Mouse (Mus musculus) cerebellum, adult 18-20 months (tissue): ENCODE results near the gene Fbxo48.

Source experiments
- DNase-seq, 2 experiments: peaks; one replicate each; pipeline ENCODE4 v3.0.0; 2021

The Fbxo48 gene

DNA sequence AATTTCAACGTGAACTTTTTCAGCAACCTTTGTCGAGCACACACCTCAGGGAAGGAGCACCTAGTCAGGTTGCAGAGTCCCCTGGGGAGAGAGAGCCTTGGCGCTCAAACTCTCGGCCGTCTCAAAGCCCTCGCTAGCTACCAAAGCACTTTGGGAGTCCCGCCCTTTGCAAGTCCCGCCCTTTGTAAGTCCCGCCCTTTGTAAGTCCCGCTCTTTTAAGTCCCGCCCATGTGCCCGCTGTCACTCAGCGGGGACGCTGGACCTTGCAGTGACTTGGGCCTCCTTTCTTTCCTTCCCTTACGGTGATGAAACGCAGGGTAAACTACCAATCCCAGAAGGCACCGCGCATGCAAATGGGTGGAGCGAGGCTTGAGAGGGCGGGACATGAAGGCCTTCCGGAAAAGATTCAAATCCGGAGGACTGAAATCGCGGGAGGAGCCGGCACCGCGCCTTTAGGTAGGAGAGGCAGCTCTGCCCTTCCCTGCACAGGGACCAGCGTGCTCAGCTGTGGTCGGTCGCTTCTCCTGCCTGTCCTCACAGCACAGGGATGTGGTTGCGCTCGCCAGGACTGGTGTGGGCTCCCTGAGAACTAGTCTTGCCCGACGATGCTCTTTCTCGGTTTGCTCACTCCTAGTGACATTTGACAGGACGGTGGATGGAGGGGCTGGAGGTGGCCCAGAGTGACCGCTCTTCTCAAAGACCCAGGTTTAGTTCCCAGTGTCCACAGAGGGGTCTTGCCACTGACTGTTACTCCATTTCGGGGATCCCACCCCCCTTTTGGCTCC lies at the start of gene Fbxo48:
Fbxo48 (plus strand) TSS at position 400 of the 785 bp plus-strand sequence.
- DNase-seq, result peak; percentile 94 to 98

DNA sequence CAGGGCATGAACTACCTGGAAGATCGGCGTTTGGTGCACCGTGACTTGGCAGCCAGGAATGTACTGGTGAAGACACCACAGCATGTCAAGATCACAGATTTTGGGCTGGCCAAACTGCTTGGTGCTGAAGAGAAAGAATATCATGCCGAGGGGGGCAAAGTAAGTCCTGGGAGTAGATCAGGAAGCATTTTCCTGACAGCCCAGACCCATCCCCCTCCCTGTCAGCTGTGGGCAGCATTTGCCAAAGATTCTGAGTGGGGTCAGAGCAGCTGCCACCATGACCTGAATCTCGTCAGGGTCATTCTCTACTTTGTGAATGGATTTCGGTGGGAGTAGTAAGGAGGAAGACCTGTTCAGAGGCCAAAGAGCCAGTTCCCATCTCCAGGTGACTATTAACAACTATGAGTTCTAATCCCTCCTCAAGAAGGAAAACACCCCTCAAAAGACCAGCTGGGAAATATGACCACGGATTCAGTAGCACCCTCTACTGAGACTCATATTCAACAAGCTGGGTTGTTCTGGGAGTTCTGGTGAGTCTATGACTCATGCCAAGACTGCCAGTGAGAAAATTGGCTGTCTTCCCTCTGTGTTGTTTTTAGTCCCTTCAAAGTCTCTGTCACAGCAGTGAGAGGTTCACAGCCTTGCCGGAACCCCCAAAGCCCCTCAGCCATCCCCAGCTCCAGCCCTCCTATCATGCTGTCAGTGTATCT lies 46.7 kb upstream of the Fbxo48 start:
- no peak for DNase-seq

DNA sequence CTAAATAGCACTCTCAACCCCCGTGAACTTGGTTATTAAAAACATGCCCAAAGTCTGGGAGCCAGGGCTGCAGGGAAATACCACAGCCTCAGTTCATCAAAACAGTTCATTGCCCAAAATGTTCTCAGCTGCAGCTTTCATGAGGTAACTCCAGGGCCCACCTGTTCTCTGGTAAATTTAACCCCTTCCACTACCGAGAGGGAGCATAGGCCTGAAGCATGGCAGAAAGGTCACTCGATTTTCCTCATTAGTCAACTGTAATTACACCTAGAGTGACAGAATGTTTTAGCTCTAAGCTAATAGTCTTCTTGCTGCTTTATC lies 46.2 kb upstream of the Fbxo48 start:
- DNase-seq, result no peak

DNA sequence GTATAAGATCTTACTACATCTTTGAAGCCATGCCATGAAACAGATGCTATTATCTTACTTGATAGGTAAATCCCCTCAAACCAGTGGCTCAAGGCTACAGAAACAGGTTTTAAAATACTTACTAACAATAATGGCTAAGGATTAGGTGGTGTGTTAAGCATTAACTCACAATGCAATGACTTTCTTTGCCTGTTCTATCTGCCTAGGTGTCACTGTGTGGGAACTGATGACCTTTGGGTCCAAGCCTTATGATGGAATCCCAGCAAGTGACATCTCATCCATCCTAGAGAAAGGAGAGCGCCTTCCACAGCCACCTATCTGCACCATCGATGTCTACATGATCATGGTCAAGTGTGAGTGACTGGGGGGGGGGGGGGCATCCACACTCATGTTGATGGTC lies 44.6 kb upstream of the Fbxo48 start:
- no peak for DNase-seq

DNA sequence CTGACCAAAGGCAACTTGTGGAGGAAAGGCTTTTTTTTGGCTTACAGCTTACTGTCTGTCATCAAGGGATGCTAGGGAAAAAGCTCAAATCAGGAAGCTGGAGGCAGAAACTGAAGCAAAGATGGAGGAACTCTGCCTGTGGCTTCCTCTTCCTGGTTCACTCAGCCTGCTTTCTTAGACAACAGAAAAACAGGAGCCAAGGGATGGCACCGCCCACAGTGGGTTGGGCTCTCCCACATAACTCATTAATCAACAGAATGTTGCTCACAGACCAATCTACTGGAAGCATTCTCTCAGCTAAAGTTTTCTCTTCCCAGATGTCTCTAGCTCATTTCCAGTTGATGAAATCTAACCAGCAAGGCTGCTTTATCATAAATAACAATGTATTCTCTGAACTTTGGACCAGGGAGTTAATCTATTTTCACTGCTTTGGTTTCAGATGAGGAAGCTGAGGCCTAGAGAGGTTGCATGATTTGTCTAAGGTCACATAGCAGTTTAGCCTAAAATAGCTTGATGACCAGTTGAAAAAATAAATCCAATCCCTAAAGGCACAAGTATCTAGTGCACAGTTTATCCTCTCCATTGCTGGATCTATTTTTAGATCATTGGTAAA lies 43.6 kb upstream of the Fbxo48 start:
- DNase-seq, result no peak

DNA sequence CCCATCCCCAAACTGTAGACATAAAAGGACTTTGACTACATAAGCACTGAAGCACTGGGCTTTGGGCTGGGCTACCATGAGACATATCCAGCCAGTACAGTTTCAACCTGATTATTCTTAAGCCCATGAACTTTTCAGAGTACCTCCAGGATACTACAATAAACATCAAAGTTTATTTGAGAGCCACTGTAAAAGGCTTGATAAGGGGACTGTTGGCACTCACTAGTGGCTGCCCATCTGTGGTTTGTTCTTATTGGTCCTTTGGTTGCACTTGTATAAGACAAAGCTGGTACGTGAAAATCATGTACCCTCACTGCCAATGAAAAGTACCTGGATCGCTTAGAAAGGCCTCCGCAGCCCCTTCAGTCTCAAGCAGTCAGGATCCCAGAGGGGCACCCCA lies 36.4 kb upstream of the Fbxo48 start:
- DNase-seq, result no peak

DNA sequence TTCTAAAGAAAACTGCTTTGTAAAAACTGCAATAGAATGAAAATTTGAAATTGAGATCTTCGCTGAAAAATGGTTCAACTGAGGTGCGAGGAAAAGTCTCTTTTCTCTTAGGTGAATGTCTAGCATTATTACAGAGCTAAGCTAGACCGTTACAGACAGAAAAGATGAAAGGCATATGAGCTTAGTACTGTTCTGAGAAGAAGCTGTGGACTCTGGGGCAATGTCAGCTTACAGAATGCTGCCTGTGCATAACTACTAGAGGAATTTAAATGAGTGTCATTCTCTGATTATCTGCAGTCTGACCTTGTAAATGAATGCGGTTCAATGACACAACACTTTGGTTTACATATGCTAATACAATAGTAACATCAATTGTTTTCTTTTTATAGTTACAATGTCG lies 35.3 kb upstream of the Fbxo48 start:
- no peak for DNase-seq

DNA sequence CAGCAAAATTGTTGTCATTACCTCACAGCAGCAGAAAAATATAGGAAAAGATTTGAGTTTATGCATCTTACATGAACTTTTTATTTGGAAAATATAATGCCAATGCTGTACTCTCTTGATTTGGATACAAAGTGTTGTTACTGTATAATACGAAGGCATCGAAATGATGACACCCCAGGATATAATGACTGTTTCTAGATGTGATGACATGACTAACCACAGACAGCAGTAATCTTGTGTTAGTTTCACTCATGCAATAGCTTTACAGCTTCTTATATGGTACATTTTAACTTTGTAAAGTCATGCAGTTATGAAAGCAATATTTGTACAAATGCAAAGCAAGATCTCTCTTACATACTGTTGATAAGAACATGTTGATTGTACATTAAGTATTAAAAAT lies 33.7 kb upstream of the Fbxo48 start:
- DNase-seq, result no peak

DNA sequence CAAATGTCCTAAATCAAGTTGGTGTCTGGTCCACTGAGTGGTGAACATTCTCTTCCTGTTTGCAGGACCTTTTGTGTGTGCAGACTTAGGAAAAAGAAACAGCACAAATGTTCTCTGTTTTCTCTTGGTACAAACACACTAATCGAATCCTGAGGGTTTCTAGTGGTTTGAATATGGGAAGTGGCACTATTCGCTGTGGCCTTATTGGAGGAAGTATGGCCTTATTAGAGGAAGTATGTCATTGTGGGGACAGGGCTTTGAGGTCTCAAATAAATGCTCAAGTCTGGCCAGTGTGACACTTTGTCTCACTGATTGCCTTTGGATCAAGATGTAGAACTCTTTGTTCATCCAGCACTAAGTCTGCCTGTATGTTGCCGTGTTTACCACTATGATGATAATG lies 19.0 kb upstream of the Fbxo48 start:
- DNase-seq, result no peak

DNA sequence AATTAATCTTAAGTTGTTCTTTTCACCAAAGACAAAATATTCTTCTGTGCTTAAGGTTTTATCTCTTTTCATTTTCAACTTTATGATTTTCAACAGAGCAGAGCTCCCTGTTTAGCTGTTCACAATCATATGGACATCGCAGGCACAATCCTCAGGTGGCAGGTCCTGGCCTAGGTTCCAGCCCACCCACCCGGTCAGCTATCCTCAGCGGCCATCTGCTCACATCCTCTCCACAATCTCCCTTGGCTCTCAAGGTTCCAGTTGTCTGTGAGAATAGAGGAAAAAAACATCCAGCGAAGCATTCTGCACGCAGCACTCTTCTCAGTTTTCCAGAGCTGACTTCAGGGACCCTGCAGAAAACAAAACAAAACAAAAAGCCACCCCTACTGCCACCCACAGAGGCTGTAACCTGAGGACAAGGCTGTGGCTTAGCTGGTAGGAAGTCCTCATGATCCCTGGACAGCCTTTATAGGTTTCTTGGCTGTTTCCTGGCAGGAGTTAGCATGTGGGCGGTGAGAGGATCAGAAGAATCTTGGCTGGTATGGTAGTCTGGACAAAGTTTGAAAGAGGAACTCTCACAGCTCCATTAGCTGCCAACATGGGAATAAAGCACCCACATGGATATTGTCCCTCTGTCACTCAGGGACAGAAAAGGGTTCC lies 15.5 kb upstream of the Fbxo48 start:
- DNase-seq, result no peak

DNA sequence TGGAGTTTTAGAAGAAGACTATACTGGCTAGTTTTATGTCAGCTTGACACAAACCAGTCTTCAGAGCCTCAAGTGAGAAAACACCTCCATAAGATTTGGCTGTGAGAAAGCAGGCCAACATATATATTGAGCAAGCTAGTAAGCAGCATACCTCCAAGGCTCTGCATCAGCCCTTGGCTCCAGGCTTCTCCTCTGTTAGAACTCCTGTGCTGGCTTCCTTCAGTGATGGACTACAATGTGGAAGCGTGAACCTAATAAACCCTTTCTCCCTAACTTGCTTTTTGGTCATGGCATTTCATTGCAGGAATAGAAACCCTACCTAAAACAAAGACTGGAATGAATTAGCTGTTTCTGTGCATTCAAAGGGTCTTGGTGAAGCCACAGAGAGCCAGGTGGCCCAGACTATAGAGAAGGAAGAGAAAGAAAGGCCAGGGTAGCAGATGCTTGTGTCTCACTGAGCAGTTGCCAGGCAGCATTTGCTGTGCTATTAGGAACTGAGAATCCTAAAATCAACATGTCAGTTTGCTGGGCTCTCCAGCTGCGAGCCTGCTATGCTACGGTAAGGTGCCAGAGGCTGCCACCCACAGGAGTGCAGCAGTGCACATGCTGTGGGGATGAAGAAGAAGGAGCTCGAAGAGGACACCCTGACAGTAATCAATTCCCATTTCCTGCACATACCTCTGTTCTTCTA lies 9.9 kb upstream of the Fbxo48 start:
- no peak for DNase-seq

DNA sequence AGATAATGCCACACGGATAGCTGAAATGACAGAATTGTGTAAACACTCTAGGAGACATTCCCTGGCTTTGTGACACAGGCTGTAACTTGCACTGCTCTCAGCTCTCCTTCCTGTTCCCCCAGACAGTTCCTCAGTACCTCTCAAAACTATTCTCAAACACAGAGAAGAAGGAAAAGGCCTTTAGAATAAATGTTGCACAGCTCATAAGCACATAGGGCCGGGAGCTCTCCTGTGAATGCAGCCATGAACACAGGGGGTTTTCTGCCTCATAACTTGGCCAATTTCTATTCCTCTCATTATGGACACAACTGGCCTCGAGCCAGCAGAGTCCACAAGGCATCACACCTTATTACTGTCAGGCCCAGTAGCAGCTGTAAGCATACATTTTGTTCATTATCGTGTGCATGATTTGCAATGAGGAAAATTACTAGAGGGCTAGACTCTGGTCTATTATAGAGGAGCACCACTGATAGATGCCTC lies 9.2 kb upstream of the Fbxo48 start:
- no peak for DNase-seq

DNA sequence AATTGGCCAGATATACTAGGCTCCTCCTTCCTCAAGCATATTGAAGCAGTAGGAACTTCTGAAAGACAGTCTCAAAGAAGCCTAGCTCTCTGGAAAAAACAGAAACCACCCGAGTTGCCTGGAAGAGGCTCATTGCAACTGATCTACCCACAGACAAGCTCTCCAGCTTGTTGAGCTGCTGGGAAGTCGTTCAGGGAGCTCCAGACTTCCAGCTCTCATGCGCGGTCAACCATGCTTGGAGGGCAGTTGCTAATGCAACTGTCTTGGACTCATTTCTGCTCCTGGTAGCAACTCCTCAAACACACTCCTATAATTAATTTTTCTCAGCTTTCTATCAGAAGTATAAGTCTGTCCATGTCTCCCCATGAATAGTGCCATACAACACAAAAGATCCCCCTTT lies 8.2 kb upstream of the Fbxo48 start:
- no peak for DNase-seq

DNA sequence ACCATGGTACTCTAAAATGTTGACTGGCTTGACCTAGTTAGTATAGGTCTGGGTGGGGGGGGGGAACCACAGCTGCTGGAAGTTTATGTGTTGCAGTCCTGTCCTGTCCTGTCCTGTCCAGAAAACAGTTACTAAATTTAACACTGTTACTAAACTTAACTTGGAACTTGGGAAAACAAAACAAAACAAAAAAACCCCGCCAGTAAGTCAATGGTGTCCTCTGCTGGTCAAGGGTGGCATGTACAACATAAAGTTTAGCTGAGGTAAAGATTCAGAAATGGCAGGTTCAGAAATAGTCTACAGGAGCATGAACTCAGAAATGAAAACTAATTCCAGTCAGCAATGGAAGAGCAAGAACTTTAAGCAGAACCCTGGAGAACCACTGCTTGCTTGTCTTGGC lies 2.4 kb upstream of the Fbxo48 start:
- no peak for DNase-seq

DNA sequence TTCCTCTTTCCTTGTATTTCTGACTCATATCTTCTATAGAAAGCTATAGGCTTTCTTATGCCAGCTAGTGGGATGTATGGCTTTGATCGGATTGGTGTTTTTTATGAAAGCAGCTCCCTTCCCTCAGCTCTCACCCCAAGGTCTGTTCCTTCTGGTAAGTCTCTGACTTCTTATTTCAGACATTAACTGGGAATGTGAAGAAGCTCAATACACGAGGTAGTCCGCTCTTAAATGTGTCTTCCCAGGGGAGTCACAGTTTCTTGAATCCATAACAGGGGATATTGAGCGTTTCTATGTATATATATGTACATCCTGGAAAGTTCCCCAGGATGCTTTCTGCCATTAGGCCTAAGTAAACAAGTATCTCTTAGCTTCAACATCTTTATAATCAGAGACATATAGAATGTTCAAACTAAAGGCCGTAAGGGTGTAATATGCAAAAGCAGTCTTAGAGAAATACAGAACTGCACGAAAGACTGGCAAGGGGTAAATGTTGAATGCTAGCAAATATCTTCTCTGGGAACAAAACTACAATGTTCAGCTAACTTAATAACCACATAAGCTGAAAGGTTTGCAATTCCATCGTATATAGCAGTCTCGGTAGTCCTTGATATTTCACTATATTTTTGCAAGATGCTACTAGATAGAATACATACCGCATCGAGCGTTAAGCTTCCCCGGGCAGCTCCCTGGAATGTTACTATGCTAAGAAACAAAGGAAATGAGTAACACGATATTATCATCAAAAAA lies 774 bp upstream of the Fbxo48 start:
- DNase-seq, result no peak

DNA sequence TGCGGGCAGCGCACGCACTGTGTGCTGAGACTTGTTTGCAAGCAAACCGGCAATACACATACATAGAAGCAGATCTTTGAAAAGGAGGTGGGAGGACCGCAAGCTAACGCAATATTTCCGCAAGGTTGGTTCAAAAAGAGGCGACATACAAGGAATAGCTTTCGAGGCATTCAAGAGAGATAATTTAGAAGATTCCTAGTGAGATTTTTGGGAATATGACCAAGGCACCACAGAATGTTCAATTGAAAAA lies 511 bp downstream of the Fbxo48 start:
- DNase-seq, result no peak

DNA sequence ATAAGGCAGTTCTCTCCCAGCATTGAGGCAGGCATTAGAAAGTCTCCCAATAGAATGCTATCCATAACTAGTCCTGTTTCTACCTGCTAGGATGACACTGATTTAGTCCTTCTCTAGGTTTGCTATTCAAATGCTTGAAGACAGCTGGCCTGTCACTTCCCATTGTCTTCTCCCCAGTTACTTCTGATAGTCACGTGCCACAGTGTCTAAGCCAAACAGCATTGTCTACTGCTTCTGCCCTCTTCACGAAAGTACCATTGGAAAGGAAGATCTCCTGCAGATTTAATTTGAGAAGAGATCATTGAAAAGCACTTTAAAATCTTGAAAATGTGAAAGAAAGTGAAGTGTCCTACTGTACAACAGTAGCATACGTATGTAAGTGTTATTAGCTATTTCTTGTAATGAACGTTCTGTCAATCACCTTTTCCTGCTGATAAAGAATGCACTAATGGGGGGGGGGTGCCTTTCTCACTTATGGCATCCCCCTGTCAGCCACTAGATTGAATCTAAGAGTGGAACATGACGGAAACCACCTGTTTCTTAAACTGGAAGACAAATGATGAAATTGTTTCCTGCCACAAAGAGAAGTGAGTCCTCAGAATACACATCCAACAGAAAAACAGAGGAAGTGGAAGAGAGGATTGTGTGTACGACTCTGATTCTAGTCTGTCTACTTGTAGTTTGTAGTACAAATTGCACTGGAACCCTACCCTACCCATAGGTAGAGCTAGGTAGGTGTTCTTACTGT lies 5.1 kb downstream of the Fbxo48 start:
- no peak for DNase-seq

DNA sequence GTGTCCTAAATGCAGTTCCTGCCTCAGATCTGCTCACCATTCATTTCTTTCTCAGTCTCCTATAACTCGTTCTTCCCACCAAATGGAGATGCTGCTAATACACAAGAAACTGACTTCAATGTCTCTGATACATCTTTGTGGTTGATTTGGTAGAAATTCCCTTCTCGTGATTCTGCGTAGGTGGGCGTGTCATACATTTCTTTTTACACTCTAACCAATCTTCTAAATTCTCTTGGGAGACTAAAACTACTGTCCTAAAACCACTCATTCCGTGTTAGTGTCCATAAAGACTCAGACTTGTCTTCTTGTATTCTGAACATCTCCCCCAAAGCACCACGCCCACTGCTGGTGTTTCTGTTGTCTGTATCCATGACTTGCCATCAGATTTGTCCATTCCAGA lies 5.9 kb downstream of the Fbxo48 start:
- no peak for DNase-seq

DNA sequence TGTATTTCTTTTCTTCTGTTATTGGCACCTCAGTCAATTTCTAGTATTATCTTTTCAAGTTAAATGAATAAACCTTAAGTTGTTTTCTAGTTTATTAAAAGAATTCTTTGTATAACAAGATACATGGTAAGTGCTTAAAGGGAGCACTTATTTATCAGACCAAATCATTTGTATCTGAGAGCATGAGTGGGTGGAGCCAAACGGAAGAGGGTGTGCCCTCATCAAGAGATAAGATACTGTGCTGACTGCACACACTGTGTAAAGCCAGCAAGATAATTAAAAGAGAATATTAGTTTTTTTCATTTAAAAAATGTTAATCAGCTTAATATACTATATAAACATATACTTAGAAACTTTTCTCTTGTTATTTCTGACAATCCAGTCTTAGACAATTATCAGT lies 7.3 kb downstream of the Fbxo48 start:
- DNase-seq, result no peak

DNA sequence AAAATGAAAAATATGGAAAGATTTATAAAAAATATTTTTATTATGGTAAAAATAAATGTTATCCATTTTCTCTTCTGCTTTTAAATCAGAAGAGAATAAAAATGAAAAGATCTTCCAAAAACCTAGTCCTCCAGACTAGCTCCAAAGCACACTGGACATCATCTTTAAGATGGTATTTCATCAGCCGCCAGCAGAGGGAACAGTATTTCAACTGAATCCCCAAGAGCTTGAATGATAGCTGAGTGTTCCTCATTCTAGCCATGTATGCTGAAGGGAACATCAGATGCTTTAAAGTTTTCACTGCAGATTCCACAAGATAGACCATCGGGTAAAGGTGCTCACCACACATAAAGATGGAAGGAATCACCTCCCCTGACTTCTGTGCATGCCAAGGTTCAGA lies 16.6 kb downstream of the Fbxo48 start:
- DNase-seq, result peak; percentile 28 to 33

DNA sequence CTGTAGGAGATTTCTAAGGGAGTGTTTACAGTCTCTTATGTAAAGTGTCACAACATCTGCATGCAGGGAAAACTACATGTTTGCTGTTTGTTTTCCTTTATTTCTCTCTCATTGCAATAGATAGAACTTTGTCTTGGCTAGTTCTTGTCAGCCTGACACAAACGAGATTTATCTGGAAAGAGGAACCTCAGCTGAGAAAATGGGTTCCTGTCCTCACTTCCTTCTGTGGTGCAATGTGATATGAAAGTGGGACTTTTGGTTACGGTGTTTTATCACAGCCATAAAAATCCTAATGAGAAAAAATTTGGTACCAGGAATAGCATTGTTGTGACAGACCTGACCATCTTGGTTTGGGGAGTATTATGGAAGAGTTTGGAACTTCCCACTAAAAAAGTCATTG lies 18.5 kb downstream of the Fbxo48 start:
- no peak for DNase-seq

DNA sequence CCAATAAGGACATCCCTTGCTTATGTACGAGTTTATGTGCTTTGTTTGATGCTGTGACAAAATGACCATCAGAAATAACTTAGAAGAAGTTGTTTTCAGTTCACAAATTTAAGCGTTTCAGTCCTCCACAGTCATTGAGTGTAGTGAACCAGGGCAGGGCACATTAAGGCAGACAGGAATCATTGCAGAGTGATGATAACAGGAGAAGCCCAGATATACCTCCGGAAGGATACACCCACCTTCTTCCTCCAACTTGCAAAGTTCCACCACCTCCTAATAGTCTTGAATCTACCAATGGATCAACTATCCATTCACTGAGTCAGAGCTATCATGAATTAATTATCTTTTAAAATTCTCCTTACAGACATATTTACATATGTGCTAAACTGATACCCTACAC lies 20.9 kb downstream of the Fbxo48 start:
- no peak for DNase-seq
